Mouse (Mus musculus) heart, embryonic 12.5 days (tissue): ENCODE results near the gene Gpr160. TPM values are rescaled to one million over a fixed set of nuclear protein-coding genes. Genes with fewer than 3 reads are reported as not detected.
"Not testable (repeated sequence)": the region's sequence is repeated elsewhere in the genome, so short reads cannot be mapped to it uniquely, and the experiment has no call there.

Experiments
- ATAC-seq: fragments of 200-750 bp; cut with Nextera tagmentation; 2 replicates; pipeline ENCODE4 v1.8.0; 2017; ENCODE audit warnings: moderate TSS enrichment, moderate library complexity; ENCODE audit not compliant: insufficient number of reproducible peaks, low FRiP score
- H3K27ac ChIP-seq: fragments of 300-500 bp; sonication (generic); 2 replicates; pipeline ENCODE4 v1.5.1; 2016; ENCODE audit warnings: mild to moderate bottlenecking, moderate library complexity; ENCODE audit not compliant: poor library complexity, severe bottlenecking
- H3K27me3 ChIP-seq: fragments of 300-500 bp; sonication (generic); replicated peaks from 2 replicates; pipeline ENCODE4 v1.6.1; 2016; ENCODE audit warnings: mild to moderate bottlenecking, moderate library complexity
- H3K36me3 ChIP-seq: fragments of 300-500 bp; sonication (generic); 2 replicates; pipeline ENCODE4 v1.6.1; 2016; ENCODE audit warnings: mild to moderate bottlenecking, moderate library complexity
- H3K4me1 ChIP-seq: fragments of 300-500 bp; sonication (generic); replicated peaks from 2 replicates; pipeline ENCODE4 v1.6.1; 2016; ENCODE audit warnings: mild to moderate bottlenecking
- H3K4me2 ChIP-seq: fragments of 300-500 bp; sonication (generic); 2 replicates; pipeline ENCODE4 v1.6.1; 2016; ENCODE audit warnings: mild to moderate bottlenecking, moderate library complexity
- H3K4me3 ChIP-seq: fragments of 300-500 bp; sonication (generic); 2 replicates; pipeline ENCODE4 v1.5.1; 2016; ENCODE audit warnings: mild to moderate bottlenecking
- H3K9ac ChIP-seq: fragments of 300-500 bp; sonication (generic); 2 replicates; pipeline ENCODE4 v1.6.1; 2016; ENCODE audit warnings: mild to moderate bottlenecking, moderate library complexity
- H3K9me3 ChIP-seq: fragments of 300-500 bp; sonication (generic); replicated peaks from 2 replicates; pipeline ENCODE4 v1.6.1; 2016; ENCODE audit warnings: mild to moderate bottlenecking, moderate library complexity
- WGBS: fragments of 180-500 bp; shearing (Covaris S2); methylation state at CpG from one replicate; pipeline ENCODE4 v1.1.7; 2016; 5-methylcytosine and 5-hydroxymethylcytosine counted together
- polyA plus RNA-seq: library from polyadenylated mRNA; unstranded; fragments of >200 nt; fragmentation: Nextera tagmentation; extraction: Ambion mirVana; gene quantifications from 2 replicates; pipeline ENCODE4 v1.2.1, GENCODE M21; 2016

The Gpr160 gene
- polyA plus RNA-seq, 1 experiment from 2014 or later = 0.95 TPM

- not testable (repeated sequence) for H3K4me2 ChIP-seq, H3K27ac ChIP-seq, H3K4me1 ChIP-seq, H3K4me3 ChIP-seq, ATAC-seq, H3K9me3 ChIP-seq, H3K36me3 ChIP-seq, H3K9ac ChIP-seq
- 87% methylated on average over 8 of the region's 8 CpGs for WGBS
- 0 out of 2 replicates have a peak, but pooled peaks cover 14% of the 10 kb centered on the region for H3K27me3 ChIP-seq
Observed at GRCm38 (mm10) chr3:30859599-30859998, 3.8 kb downstream of the Gpr160 start.

- Histone ChIP-seq H3K27ac (no peak overlapping the region), H3K27me3 (0 out of 2 replicates have a peak, but pooled peaks cover 8% of the 10 kb centered on the region), H3K36me3 (no peaks in the 10 kb centered on the region), H3K9me3 (no peaks in the 10 kb centered on the region), H3K4me2 (no peak overlapping the region), H3K9ac (no peak overlapping the region), H3K4me3 (no peak overlapping the region), H3K4me1 (no peaks in the 10 kb centered on the region)
- ATAC-seq = no peak
- WGBS = 72% methylated on average over 4 of the region's 4 CpGs
Observed at GRCm38 (mm10) chr3:30860705-30861104, 5.0 kb downstream of the Gpr160 start.

- no peaks in the 10 kb centered on the region for H3K36me3 ChIP-seq
- H3K4me3 ChIP-seq = no peak overlapping the region
- H3K9me3 ChIP-seq = no peaks in the 10 kb centered on the region
- ATAC-seq = no peak
- WGBS = 63% methylated on average over 5 of the region's 5 CpGs
- H3K4me1 ChIP-seq = no peaks in the 10 kb centered on the region
- H3K27me3 ChIP-seq = no peaks in the 10 kb centered on the region
- no peak overlapping the region for H3K4me2 ChIP-seq
- no peak overlapping the region for H3K9ac ChIP-seq
- no peak overlapping the region for H3K27ac ChIP-seq
Observed at GRCm38 (mm10) chr3:30863712-30864435, 8.1 kb downstream of the Gpr160 start.

- Histone ChIP-seq H3K9ac (no peak overlapping the region), H3K36me3 (no peaks in the 10 kb centered on the region), H3K27me3 (no peaks in the 10 kb centered on the region), H3K4me1 (no peaks in the 10 kb centered on the region), H3K9me3 (no peaks in the 10 kb centered on the region), H3K27ac (no peak overlapping the region), H3K4me2 (no peak overlapping the region), H3K4me3 (no peak overlapping the region)
- 82% methylated on average over 1 of the region's 1 CpGs for WGBS
- ATAC-seq = no peak
Observed at GRCm38 (mm10) chr3:30864640-30865039, 8.9 kb downstream of the Gpr160 start.

DNA sequence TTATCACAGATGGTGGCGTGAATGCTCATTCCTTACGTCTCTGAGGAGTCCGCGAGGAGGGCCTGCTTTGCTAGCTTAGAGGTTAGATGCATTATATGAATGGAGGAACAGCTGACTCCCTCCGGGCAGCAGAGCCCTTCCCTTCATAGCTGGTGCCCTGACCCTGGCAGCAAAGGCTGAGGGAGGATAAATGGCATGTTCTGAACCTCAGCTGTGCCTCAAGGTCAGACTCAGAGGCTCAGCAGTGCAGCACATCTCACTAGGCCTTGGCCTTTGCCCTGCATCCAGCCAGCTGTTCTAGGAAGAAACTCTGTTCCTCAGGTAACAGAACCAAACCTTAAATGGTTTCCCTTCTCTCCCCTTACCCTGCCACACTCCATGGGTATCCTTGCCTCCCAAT lies 12.4 kb downstream of the Gpr160 start:
- H3K27ac ChIP-seq = no peak overlapping the region
- no peak overlapping the region for H3K9ac ChIP-seq
- no peak for ATAC-seq
- no peaks in the 10 kb centered on the region for H3K36me3 ChIP-seq
- H3K4me3 ChIP-seq = no peak overlapping the region
- no peaks in the 10 kb centered on the region for H3K27me3 ChIP-seq
- H3K4me1 ChIP-seq = peaks cover 7% of the 10 kb centered on the region
- no peaks in the 10 kb centered on the region for H3K9me3 ChIP-seq
- 70% methylated on average over 5 of the region's 5 CpGs for WGBS
- no peak overlapping the region for H3K4me2 ChIP-seq

- no peaks in the 10 kb centered on the region for H3K9me3 ChIP-seq
- H3K4me2 ChIP-seq = no peak overlapping the region
- H3K4me1 ChIP-seq = peaks cover 7% of the 10 kb centered on the region
- 58% methylated on average over 5 of the region's 5 CpGs for WGBS
- no peaks in the 10 kb centered on the region for H3K36me3 ChIP-seq
- no peaks in the 10 kb centered on the region for H3K27me3 ChIP-seq
- no peak overlapping the region for H3K4me3 ChIP-seq
- ATAC-seq = no peak
- H3K9ac ChIP-seq = no peak overlapping the region
- no peak overlapping the region for H3K27ac ChIP-seq
Observed at GRCm38 (mm10) chr3:30868625-30869024, 12.9 kb downstream of the Gpr160 start.

DNA sequence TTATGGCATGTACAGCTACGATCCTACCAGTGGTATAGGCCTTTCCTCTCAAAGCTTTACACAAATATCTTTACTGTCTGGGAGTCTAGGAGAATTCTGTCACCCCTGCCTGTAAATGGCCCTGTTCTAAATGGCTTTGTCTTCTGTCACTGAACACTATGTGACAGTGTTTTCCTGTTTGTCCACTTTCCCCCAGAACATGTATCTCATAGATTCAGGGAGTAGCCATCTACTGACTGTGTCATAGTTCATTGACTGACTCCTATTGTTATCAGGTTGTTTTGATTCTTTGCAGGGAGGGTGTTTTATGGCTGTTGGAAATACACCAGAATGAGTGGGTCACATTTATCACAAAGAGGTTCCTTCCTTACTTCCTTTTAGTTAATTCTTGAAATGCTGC lies 14.2 kb downstream of the Gpr160 start:
- Histone ChIP-seq H3K9me3 (no peaks in the 10 kb centered on the region), H3K9ac (no peak overlapping the region), H3K4me1 (peaks cover 7% of the 10 kb centered on the region), H3K27ac (no peak overlapping the region), H3K4me3 (no peak overlapping the region), H3K27me3 (no peaks in the 10 kb centered on the region), H3K36me3 (no peaks in the 10 kb centered on the region), H3K4me2 (no peak overlapping the region)
- ATAC-seq = no peak
- WGBS = 64% methylated on average over 1 of the region's 1 CpGs

DNA sequence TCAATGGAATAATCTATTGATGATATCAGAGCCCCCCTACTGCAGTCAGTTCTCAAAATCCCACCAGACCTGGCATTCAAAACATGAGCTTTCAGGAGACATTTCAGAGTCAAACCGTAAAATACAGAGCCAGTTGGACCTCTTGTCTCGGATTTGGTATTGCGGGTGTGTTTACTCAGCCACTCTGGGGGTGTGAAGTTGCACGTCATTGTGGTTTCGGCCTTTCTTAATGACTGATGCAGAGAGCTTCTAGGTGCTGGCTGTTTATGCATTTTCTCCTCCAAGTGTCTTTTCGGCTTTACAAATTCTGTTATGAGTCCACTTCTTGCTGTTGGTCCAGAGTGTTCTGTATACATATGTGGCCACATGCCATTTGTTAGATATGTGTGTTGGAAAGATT lies 21.0 kb downstream of the Gpr160 start:
- Histone ChIP-seq H3K9me3 (no peaks in the 10 kb centered on the region), H3K36me3 (no peaks in the 10 kb centered on the region), H3K4me2 (no peak overlapping the region), H3K27ac (no peak overlapping the region), H3K4me1 (no peaks in the 10 kb centered on the region), H3K27me3 (no peaks in the 10 kb centered on the region), H3K9ac (no peak overlapping the region), H3K4me3 (no peak overlapping the region)
- WGBS = 86% methylated on average over 6 of the region's 6 CpGs
- no peak for ATAC-seq

- H3K27me3 ChIP-seq = no peaks in the 10 kb centered on the region
- 77% methylated on average over 3 of the region's 3 CpGs for WGBS
- H3K36me3 ChIP-seq = 0 out of 2 replicates have a peak, but pooled peaks cover 2% of the 10 kb centered on the region
- H3K4me2 ChIP-seq = no peak overlapping the region
- ATAC-seq = no peak
- H3K9me3 ChIP-seq = no peaks in the 10 kb centered on the region; the same call in 1 of the 2 replicates
- H3K4me3 ChIP-seq = no peak overlapping the region
- no peak overlapping the region for H3K27ac ChIP-seq
- H3K9ac ChIP-seq = no peak overlapping the region
- H3K4me1 ChIP-seq = no peaks in the 10 kb centered on the region
Observed at GRCm38 (mm10) chr3:30887449-30887848, 31.7 kb downstream of the Gpr160 start.

DNA sequence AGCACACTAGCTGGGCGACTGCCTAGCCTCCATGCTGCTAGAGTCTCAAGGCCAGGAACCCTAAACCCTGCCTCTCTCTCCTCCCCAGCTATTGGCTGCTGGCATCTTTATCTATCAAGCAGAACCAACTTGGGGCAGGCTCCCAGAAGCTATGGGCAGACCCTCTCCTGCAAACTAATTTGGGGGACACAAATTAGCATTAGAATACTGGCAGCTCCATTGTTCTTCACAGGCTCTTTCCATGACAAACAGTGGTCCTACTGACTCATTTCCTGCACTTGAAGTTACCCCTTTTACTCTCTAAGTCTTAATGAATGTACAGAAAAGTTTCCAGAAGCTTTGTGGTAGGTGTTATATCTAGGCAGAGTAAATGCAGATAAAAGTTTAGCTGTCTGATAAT lies 33.3 kb downstream of the Gpr160 start:
- H3K4me2 ChIP-seq = no peak overlapping the region
- WGBS = 35% methylated on average over 1 of the region's 1 CpGs
- no peaks in the 10 kb centered on the region; the same call in 1 of the 2 replicates for H3K9me3 ChIP-seq
- peaks cover 9% of the 10 kb centered on the region for H3K36me3 ChIP-seq
- ATAC-seq = no peak
- H3K4me1 ChIP-seq = no peaks in the 10 kb centered on the region
- no peaks in the 10 kb centered on the region for H3K27me3 ChIP-seq
- no peak overlapping the region for H3K4me3 ChIP-seq
- H3K27ac ChIP-seq = no peak overlapping the region
- H3K9ac ChIP-seq = no peak overlapping the region

GRCm38 (mm10) chr3:30896721-30897120 lies 41.0 kb downstream of the Gpr160 start:
- Histone ChIP-seq H3K9me3 (no peaks in the 10 kb centered on the region), H3K4me3 (no peak overlapping the region), H3K27me3 (no peaks in the 10 kb centered on the region), H3K9ac (no peak overlapping the region), H3K4me1 (no peaks in the 10 kb centered on the region), H3K27ac (no peak overlapping the region), H3K36me3 (peaks cover 40% of the 10 kb centered on the region), H3K4me2 (no peak overlapping the region)
- ATAC-seq = no peak
- 92% methylated on average over 5 of the region's 5 CpGs for WGBS

DNA sequence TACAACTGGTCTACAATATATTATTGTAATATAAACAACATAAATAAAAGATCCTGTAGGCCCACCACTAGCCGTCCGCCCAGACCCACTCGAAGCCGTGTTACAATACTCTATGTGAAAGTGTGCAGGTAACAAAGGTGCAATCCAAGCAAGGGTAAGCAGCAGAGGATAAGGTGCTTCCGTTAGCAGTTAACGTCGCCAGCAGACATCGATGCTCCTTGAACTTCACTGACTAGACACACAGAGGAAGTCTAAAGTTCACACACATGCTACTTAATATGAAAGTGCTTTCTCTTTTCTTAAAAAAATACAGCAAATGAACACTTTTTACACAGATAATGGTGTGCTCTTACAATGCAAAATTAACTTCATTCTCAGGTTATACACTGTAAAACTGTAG lies 43.7 kb downstream of the Gpr160 start:
- ATAC-seq = no peak
- Histone ChIP-seq H3K36me3 (peaks cover 37% of the 10 kb centered on the region), H3K27ac (no peak overlapping the region), H3K27me3 (no peaks in the 10 kb centered on the region), H3K4me3 (no peak overlapping the region), H3K9ac (no peak overlapping the region), H3K9me3 (no peaks in the 10 kb centered on the region), H3K4me1 (peaks cover 2% of the 10 kb centered on the region; the same call in 1 of the 2 replicates), H3K4me2 (no peak overlapping the region)
- WGBS = 93% methylated on average over 8 of the region's 8 CpGs
